Mouse (Mus musculus): ENCODE data around the gene Ptov1.
"Not testable (repeated sequence)": the region's sequence is repeated elsewhere in the genome, so short reads cannot be mapped to it uniquely, and the experiment has no call there.

The Ptov1 gene

DNA sequence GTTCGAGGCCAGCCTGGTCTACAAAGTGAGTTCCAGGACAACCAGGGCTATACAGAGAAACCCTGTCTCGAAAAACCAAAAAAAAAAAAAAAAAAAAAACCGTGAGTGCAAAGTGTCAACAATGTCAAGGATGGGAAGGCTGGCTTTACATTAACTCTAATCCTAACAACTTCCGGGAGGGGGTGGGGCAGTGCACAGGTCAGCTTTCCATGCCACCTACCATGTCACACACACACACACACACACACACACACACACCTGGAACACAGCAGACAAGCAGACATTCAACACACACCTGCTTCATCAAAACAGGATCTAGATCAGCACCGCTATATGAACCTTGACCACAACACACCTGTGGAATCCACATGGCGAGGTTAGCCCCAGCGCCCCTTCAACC lies 20.6 kb upstream of the Ptov1 start:
- in situ Hi-C loops (cut with MboI, MseI) = loop anchor here (10.0 kb wide), 1 partner anchor 815 kb away; the partner anchor contains the start of gene Dbp

GRCm38 (mm10) chr7:44888256-44889105 lies 18.9 kb upstream of the Ptov1 start:
- in situ Hi-C loops (cut with MboI, MseI) = no loop called here

DNA sequence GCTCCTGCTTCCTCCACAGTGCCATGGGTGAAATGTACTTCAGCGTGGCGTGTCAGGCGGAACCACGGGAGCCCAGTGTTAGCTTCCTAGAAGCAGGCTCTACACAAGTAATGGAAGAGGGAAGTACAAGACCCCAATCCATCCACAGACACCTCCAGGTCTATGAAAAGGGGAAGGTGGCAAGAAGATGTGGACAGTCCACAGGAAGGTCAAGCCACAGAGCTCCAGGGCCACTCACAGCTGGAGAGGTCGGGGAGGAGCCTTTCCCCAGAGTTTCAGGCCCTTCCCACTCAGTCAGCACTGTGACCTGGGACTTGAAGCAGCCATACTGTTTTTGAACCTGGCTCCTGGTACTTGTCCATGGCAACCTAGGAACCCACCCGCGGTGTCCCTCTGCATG lies 17.4 kb upstream of the Ptov1 start:
- in situ Hi-C loops (cut with MboI, MseI) = no loop called here

DNA sequence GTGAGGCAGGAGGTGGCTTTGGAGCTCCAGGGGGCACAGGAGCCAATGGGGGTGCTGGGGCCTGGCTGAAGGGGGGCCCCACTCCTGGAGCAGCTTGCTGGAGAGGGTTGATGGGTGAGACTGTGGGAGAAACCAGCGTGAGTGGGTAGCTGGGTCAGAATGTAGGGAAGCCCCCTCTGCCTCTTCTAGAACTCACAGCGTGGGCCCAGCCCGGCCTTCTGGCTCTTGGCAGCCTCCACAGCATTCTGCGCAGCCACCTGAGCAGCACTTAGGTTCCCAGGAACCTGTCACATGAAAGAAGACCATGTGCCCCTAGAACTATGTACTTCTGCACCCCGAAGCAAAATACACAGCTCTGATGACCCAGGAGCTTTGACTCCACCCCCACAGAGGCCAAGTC lies 15.0 kb upstream of the Ptov1 start:
- in situ Hi-C loops (cut with MboI, MseI) = loop anchor here (5.0 kb wide), 1 partner anchor 73 kb away; no protein-coding TSS in a partner anchor

DNA sequence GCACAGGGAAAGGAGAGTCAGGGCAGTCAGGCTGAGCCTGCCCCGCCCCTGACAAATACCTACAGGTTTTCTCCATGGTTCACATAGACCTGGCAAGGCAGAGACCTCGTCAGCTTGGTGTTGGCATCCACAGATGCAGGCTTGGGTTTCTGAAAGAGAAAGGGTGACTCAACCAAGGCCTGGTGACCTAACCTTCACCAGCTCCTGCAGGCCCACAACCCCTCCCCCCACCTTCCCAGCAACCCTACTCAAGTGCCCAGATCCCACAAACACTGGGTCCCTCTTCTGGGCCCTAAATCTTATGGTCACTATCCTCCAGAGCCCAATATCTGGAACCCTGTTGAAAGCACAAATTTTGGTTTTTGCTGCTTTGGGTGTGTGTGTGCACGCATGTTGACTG lies 13.4 kb upstream of the Ptov1 start:
- in situ Hi-C loops (cut with MboI, MseI) = loop anchor here (5.0 kb wide), 1 partner anchor 74 kb away; no protein-coding TSS in a partner anchor

DNA sequence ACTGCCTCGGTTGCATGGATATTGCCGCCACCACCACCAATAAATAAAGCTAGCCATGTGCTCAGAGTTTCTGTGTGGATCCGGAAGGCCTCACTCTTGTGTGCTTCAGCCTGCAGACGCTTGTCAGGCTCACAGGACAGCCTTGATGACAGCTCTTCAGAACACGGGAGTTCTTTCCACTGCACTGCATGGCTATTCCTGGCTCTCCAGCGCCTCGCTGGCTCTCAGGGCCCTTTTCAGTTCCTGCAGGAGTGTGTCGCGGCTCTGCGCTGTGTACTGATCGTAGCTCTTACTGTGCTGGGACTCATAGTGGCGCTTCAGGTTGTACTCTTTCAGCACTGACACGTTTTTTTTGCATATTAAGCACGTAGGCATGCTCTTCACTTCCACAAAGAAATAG lies 8.2 kb upstream of the Ptov1 start:
- in situ Hi-C loops (cut with MboI, MseI) = no loop called here

GRCm38 (mm10) chr7:44871774-44872173 lies 2.2 kb upstream of the Ptov1 start:
- in situ Hi-C loops (cut with MboI, MseI) = not testable (repeated sequence)

- in situ Hi-C loops (cut with MboI, MseI) = no loop called here
These were observed 1.6 kb upstream of the Ptov1 start for GRCm38 (mm10) chr7:44871181-44871580.

DNA sequence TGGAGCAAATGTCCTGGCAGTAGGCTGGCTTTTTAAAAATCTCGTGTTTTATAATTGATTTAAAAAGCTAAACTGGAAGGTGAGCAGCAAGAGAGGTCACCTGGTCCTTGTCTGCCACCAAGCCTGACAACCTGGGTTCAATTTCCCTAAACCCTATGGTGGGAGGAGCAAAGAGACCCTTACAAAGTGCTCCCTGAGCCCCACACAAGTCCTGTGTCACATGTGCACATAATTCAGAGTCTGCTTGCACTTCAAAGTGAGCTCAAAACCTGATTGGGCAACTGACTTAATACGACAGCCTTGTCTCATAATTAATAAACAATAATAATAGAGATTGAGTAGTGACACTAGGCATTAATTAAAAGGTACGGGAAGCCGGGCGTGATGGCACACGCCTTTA lies 1.0 kb upstream of the Ptov1 start:
- in situ Hi-C loops (cut with MboI, MseI) = no loop called here

DNA sequence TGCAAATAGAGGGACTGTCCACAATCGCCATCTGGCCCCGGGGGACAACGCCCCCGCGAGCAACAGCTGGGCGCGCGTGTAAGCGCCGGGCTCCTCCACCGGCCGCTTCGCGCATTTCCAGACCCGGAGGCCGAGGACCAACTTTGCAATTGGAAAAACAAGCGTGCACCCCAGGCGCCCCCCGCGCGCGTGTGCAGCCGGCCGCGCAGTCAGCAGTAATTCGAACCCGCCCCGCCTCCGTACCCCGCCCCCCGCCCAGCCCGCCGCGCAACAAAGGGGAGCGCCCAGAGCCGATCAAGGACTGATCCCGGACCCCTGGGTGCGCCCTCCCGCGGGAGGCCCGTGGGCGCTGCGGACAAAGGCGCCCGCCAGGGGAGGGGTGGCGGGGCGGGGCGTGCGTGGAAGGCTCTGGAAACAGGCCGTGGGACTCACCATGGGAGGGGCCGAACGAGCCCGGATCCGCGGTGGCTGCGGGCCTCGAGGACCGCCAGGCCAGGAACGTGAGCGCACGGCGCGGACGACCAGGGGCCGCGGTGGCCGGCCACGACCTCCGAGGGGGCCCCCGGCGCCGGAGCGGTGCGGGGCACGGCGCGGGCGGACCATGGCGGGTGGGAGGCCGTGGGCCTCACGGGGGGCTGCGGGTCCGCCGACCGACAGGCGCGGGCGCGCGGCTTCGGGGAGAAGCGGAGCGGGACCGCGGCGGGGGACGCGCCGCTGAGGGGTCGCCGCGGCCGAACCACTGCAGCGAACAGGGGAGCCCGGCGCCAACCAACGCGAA lies 480 bp downstream of the Ptov1 start:
- in situ Hi-C loops (cut with MboI, MseI) = no loop called here

- in situ Hi-C loops (cut with MboI, MseI) = no loop called here
These were observed 1.1 kb downstream of the Ptov1 start for GRCm38 (mm10) chr7:44868465-44868864.

GRCm38 (mm10) chr7:44867802-44868201 lies 1.8 kb downstream of the Ptov1 start:
- in situ Hi-C loops (cut with MboI, MseI) = no loop called here

DNA sequence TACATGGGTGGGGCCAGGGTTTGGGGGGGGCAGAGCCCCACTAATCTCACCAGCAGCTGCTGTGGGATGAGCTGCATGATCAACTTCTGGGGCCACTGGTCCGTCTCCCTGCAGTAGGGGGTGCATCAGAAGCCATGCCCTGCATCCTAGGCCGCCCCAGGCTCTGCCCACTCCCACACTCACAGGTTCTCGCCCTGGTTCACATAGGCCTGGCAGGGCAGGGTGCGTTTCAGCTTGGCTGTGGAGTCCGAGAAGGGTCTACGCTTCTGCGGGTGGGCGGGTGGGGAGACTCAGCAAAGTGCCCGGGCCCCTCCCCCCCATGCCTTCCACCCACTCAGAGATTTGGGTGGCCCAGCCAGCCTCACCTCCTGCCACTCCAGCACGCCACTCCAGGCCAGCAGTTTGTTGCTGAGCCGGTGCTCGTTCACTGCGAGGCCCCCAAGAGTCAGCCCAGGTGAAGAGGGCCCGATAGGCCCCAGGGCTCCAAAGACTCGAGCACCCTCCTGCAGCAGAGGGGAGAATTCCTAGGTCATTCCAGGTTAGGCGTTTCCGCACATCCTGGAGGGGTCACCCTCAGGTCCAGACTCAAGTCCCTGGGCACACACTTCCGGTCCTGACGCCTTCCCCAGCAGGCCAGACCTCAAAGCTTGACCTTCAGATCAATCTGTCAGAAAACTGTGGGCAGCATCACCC lies 2.4 kb downstream of the Ptov1 start:
- in situ Hi-C loops (cut with MboI, MseI) = no loop called here

DNA sequence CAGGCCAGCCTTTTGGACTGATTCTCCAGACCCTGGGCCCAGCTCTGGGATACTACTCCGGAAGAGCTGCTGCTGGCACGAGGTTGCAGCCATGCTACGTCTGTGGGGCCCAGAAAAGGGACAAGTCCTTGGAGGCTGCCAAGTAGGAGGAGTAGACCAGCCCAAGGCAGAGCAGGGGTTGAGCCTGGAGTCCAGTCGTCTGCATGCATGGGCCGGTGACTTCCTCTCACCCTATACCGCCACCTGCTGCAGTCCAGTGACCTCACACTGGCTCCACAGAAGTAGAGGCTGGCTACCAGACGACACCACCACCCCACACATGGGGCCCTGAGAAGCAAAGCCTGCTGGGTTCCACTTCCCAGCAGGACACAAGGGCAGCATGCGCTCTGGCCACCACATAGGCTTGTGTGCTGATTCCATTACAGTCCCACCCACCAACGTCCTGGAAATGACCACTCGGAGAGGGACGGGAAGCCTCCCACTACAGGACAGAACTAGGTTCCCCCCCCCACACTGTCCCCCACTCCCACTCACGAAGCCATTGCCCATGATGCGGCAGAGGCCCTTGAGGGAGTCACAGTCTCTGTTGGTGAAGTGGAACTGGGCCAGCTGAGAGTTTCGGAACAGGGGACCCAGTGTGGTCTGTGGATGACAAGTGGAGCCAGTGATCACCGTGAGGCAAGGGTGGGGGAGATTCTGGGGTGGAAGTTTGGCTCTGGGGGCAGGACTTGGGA lies 3.1 kb downstream of the Ptov1 start:
- in situ Hi-C loops (cut with MboI, MseI) = no loop called here

DNA sequence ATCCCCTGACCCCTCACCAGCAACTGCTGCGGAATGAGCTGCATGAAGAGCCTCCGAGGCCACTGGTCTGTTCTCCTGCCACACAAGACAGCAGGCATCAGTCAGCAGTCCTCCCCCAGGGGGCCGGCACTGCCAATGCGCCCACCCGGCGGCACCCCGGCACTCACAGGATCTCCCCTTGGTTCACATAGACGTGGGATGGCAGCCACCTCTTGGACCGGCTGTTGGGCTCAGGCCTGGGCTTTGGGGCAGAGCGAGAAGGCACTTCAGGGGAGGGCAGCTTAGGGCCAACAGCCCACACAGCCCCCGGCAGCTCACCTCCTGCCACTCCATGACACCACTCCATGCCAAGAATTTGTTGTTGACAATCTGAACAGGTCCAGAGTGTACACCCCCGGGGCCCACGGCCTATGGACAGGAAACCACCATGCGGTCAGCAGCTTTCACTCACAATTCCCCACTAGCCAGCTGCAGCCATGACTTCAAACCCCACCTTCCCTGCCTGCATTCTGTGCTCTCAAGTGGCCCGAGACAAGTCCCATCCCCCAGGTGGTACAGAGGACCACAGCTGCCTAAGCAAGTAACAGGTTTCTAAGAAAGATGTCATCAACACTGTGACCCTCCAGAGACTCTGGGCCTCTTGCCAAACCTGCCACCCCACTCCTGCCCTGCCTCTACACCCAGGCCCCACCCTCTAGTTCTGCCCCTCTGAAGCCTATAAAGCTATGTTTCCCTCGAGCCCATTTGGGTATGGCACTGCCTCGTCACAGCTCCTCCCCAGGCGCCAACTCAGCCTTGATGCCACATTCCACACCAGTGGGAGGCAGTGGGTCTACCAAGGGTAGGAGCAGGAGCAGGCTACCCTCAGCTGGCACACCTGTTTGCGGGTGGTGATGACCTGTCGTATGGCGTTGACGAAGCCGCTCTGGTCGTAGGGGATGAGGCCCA lies 4.7 kb downstream of the Ptov1 start:
- in situ Hi-C loops (cut with MboI, MseI) = no loop called here

DNA sequence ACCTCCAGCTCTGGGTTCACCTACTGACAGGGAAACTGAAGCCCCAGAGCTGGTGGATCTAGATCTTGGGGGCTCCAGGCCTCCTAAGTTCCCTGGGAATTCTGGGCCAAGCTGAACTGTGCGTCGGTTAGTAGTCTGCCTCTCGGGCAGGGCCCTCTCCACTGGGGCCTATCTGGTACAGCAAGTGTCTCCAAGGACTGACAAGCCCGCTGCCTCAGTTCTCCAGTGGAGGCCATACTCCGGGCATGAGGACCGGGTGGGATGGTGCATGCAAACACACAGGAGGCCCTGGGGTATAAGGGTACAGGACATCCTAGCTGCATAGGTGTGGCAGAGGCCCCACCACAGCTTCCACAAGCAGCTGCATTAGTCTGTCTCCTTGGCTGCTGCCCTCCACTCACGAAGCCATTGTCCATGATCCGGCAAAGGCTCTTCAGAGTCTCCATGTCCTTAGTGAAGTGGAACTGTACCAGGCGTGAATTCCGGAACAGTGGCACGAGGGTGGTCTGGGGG lies 5.5 kb downstream of the Ptov1 start:
- in situ Hi-C loops (cut with MboI, MseI) = no loop called here

- in situ Hi-C loops (cut with MboI, MseI) = no loop called here
These were observed 6.4 kb downstream of the Ptov1 start for GRCm38 (mm10) chr7:44863210-44863609.

- in situ Hi-C loops (cut with MboI, MseI) = no loop called here
These were observed 7.2 kb downstream of the Ptov1 start for GRCm38 (mm10) chr7:44862434-44862833.

- in situ Hi-C loops (cut with MboI, MseI) = no loop called here
These were observed 8.2 kb downstream of the Ptov1 start for GRCm38 (mm10) chr7:44861429-44861816.
